Mouse (Mus musculus): ENCODE results near the gene Filip1l.

- TF ChIP-seq CTCF (IDR thresholded peaks at IDR 0.05; ENCODE audit: low read depth, low read length), result no peak
- no peak for TF ChIP-seq POLR2A (IDR thresholded peaks at IDR 0.05; ENCODE audit: borderline replicate concordance, low read depth, low read length)
Observed at GRCm38 (mm10) chr16:57314236-57314635, 38.7 kb upstream of the Filip1l start.
